Mouse (Mus musculus): ENCODE results near the gene Slc25a20.
"Not testable (repeated sequence)": the region's sequence is repeated elsewhere in the genome, so short reads cannot be mapped to it uniquely, and the experiment has no call there.

Slc25a20 gene

DNA sequence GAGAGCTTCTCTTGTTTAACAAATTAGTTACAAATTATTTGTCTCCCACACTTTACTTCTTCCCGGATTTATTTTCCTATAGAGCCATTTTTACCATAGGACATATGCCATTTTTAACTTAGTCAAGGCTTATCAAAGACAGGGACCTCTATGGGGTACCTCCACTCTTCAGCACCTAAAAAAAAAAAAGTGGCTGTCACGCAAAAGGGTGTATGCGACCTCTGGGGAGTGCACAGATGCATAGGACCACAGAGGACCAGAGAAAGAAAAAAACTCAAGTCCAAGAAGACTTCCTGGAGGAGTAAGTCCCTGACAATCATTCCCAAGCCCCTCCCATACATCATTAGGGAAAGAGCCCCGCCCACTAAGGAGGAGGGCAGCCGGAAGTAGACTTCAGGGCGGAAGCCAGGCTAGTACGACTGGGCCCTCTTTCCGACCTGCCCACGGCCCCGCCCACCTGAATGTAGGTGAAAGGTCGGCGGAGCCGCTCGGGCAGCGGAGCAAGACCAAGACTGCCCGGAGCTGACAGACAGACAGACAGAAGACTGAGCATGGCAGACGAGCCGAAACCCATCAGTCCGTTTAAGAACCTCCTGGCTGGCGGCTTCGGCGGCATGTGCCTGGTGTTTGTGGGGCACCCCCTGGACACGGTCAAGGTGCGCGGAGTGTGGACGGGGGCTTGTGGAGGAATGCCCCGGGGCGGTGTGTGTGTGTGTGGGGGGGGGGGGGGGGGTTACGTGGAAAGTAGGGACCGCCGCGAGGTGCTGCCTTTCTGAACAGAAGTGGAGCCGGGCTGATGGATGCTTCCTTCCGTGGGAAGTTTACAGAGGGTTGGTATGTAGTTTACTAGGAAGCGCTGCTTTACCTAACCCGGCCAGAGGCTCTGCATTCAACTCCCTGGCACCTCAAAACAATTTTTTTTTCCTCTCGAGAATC lies at the start of gene Slc25a20:
Slc25a20 (plus strand) TSS at position 412 of the 936 bp plus-strand sequence.
- peak; percentile 42 for DNase-seq (ENCODE audit: low spot score)

- DNase-seq (ENCODE audit: low spot score), result no peak
Measured at GRCm38 (mm10) chr9:108617301-108617700, 44.6 kb upstream of the Slc25a20 start.

- no peak for DNase-seq (ENCODE audit: low spot score)
Measured at GRCm38 (mm10) chr9:108626498-108626897, 35.4 kb upstream of the Slc25a20 start.

GRCm38 (mm10) chr9:108628141-108628540 lies 33.7 kb upstream of the Slc25a20 start:
- DNase-seq (ENCODE audit: low spot score), result no peak

GRCm38 (mm10) chr9:108630683-108631082 lies 31.2 kb upstream of the Slc25a20 start:
- DNase-seq (ENCODE audit: low spot score), result no peak

DNA sequence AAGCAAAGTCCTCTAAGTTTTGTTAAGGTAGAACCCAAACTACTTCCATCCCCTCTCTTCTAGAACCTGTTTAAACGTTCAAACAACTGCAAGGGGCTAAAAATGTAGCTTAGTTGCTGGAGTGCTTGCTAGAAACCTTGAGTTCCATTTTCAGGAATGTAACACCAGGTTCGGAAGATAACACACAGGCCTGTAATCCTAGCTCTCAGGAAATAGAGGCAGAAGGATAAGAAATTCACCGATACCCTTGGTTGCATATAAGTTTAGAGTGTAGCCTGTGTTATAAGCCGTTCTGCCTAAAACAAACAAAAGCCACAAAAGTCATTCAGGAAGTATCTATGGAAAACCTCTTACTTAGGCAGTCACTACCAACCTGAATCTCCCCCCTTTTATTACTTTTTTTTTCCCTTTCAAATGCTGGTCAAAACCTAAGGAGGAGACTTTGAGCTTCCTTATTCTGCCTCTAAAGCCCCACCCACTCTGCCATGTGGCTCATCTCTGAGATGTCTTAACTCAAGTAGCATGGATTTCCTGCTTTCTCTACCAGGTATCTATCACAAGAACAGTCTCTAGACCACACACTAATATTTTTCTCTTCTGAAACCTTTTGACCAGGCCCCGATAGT lies 30.1 kb upstream of the Slc25a20 start:
- DNase-seq (ENCODE audit: low spot score), result no peak

DNA sequence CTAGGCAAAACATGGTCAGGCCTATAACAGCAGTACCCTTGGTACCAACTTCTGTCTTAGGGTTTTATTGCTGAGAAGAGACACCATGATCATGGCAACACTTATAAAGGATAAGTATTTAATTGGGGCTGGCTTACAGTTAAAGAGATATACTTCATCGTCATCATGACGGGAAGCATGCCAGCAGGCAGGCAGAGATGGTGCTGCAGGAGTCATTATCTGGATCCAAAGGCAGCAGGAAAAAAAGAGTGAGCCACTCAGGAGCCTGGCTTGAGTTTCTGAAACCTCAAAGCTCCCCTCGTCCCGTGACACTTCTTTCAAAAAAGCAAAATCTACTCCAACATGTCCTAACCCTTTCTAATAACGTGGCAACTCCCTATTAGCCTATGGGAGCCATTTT lies 29.5 kb upstream of the Slc25a20 start:
- no peak for DNase-seq (ENCODE audit: low spot score)

- no peak for DNase-seq (ENCODE audit: low spot score)
Measured at GRCm38 (mm10) chr9:108633846-108634245, 28.0 kb upstream of the Slc25a20 start.

- no peak for DNase-seq (ENCODE audit: low spot score)
Measured at GRCm38 (mm10) chr9:108635415-108635814, 26.5 kb upstream of the Slc25a20 start.

GRCm38 (mm10) chr9:108639825-108640224 lies 22.1 kb upstream of the Slc25a20 start:
- DNase-seq (ENCODE audit: low spot score), result no peak

GRCm38 (mm10) chr9:108648166-108648565 lies 13.7 kb upstream of the Slc25a20 start:
- no peak for DNase-seq (ENCODE audit: low spot score)

DNA sequence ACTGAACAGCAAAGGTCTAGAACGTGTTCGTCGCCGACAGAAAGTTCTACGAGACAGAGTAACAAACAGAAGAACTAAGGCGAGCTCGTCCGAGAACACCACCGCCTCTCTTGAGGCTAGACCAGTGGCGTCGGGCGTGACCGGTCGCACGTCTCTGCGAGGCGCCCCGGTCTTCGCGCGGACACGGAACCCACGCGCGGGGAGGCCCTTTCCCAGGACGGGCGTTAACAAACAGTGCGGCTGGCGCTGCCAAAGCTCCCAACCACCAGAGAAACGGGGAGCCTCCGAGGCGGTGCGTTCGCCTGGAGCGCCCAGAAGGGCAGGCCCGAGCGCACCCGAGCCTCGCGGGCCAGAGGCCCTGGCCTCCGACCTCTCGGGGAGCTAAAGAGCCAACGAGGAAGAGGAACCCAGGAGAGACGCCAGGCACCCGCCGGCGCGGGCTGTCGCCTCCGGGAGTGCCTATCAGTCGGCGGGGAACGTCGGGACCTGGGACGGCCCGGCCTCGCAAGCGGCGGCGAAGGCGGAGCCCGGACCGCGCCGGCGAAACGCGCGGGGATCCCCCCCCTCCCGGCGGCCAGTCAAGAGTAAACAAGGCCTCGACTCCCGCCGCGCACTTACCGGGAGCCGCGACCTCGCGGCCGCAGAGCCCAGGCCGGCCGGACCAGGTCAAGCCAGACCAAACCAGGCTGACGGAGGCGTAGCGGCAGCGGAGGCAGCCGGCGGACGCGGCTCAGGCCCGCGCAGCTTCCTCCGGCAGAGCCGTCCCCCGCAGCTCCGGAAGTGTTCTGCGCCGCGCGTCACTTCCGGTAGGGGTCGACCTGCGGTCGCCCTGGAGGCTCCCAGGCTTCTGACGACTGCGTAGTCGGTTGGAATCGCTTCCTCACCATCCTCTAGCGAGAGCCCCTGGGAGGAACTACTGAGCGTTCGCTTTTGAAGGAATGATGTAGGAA lies 13.0 kb upstream of the Slc25a20 start, which contains the start of gene Arih2:
Arih2 (minus strand) TSS at position 776 of the 950 bp plus-strand sequence.
- peak; percentile 75 for DNase-seq (ENCODE audit: low spot score)

DNA sequence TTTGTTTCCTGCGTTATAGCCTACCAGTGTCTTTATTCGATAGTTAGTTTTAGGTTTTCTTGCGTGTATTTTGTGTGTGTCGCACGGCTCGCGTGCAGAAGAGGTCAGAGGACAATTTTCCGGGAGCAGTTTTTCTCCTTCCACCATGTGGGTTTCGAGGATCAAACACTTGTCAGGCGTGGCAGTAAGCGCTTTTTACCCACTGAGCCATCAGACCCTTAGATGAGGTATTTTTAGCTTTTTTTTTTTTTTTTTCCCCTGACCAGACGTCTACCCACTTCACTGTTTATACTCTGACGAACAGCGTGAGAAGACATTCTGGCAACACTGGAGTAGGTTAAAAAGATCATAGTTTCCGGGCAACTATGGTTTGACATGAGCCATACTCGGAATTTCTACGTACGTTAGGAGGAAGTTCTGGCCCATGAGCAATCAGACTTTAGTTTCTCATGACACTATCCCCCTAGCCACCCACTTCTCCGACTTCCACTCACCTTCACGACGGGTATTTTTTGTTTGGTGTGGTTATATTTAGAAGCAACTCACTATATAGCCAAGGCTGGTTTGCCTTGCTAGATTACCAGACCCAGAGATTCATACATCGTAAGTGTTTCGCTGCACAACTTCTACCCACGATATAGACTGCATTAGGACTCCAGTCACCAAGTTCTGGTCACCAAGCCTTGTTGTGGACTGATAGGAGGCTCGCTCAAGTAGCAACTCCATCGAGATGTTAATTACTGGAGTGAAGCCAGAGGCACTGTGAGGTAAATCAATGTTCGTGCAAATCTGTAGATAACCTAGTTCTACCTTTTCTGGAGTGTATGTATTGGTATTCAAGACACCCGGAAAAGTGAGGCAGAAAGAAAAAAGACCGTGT lies 12.1 kb upstream of the Slc25a20 start:
- DNase-seq (ENCODE audit: low spot score), result no peak

DNA sequence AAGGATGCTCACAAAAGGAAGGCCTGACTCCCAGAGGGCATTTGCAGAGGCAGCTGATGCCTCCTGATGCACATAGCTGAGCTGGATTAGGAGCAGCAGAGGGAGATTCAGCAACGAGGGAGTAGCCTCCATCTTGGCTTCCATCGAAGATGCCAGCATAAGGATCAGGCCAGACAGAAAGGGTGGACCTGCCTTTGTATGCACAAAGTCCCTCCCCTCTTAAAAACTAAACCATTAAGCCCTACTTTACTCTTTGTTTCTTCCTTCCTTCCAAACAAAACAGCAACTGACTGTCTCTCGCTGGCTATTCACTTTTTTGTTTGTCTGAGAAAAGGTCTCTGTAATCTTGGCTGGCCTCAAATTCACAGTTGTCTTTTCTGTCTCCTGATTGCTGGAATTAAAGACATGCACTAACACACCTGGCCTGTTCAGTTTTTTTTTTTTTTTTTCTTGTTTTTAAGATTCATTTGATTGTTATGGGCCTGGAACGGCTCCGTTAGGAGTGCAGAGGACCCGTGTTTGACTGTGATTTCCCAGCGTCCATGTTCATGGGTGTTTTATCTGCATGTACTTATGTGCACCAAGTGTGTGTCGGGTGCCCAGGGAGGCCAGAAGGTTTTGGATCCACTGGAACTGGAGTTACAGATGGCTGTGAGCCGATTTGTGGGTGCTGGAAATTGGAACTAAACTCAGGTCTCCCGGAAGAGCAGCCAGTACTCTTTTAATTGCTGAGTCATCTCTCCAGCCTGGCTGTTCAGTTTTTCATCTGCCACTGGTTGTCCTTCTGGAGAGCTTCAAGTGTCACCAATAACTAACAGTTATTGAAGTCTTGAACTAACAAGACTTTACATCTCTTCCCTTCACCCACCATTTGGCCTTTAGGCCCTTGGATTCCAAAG lies 7.1 kb upstream of the Slc25a20 start:
- no peak for DNase-seq (ENCODE audit: low spot score)

- not testable (repeated sequence) for DNase-seq (ENCODE audit: low spot score)
Measured at GRCm38 (mm10) chr9:108655865-108656264, 6.0 kb upstream of the Slc25a20 start.

GRCm38 (mm10) chr9:108662660-108663059 lies 772 bp downstream of the Slc25a20 start:
- DNase-seq (ENCODE audit: low spot score), result no peak

DNA sequence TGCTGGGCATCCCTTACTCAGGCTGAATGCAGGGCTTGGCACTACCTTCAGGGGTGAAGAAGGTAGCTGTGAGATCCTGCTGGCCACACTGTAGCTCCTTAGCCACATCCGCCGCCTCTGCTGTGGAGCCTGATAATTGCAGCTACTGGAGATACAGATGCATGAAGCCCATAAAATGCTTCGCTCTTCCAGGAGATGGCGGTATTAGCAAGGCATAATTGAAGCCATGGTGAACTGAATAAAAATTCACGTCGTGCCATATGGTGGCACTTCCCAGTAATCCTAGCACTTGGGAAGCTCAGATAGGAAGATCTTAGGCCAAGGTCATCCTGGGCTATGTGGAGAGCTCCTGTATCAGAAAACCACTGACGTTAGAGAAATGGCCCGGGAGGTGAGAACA lies 8.0 kb downstream of the Slc25a20 start:
- DNase-seq (ENCODE audit: low spot score), result no peak

DNA sequence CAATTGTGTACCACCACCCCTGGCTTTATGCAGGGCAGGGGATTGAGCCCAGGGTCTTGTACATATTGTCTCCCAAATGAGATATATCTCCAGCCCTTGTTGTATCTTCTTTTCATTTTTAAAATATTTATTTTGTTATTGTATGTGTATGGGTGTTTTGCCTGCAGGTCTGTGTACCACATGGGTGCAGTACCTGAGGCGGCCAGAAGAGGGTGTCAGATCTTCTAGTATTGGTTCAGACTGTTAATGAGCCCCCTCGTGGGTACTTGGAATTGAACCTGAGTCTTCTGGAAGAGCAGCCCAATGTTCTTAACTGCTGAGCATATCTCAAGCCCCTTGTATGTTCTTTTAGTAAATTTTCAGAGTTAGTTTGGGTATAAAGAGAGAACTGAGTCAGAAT lies 11.3 kb downstream of the Slc25a20 start:
- DNase-seq (ENCODE audit: low spot score), result no peak

DNA sequence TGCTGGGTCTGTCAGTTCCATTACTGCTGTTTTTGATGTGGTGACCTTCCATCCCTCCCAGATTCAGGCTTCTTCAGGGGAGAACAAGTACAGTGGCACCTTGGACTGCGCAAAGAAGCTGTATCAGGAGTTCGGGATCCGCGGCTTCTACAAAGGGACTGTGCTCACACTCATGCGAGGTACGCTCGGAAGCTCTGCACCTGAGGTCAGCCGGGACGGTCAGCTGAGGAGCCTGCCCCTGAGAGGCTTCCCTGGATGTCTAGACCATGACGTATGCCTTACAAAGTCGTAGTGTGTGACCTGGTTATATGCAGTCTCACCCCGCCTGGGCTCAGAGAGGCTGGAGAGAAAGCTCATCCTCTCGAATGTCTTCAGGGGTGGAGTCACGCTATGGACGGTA lies 18.1 kb downstream of the Slc25a20 start:
- DNase-seq (ENCODE audit: low spot score), result no peak

DNA sequence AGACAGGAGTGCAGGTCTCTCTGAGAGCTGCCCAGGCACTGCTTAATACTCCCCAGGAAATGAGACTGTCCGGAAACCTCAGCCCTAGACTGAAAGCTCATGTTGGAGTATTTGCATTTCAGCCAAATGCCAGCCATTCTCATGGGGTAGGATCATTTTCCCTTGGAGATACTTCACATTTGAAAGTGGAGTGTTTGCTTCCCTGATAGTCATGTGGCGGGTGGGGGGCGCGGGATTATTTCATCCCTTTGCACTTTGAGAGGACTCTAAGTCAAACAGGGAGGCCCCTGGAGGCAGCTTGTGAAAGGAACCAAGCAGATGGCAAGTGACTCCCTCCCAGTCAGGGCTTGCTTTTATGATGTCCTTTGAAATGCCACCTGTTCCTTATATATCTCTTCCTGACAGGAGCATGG lies 24.6 kb downstream of the Slc25a20 start:
- DNase-seq (ENCODE audit: low spot score), result no peak

All from ovary, postnatal 10 days (tissue).